Mouse (Mus musculus) limb, embryonic 15.5 days (tissue): ENCODE measurements around the gene Rhox3c. TPM values are rescaled to one million over a fixed set of nuclear protein-coding genes. Genes with fewer than 3 reads are reported as not detected.
"Not testable (repeated sequence)": the region's sequence is repeated elsewhere in the genome, so short reads cannot be mapped to it uniquely, and the experiment has no call there.

Experiments used
- ATAC-seq: fragments of 200-750 bp; cut with Nextera tagmentation; 2 replicates; pipeline ENCODE4 v1.8.0; 2017; ENCODE audit warnings: low read depth, moderate TSS enrichment; ENCODE audit not compliant: insufficient number of reproducible peaks, low FRiP score, low TSS enrichment
- H3K27ac ChIP-seq: fragments of 300-500 bp; sonication (generic); 2 replicates; pipeline ENCODE4 v1.5.1; 2015; ENCODE audit warnings: moderate library complexity, mild to moderate bottlenecking, inconsistent platforms
- H3K27me3 ChIP-seq: fragments of 300-500 bp; sonication (generic); 2 replicates; pipeline ENCODE4 v1.6.1; 2015; ENCODE audit warnings: inconsistent platforms
- H3K36me3 ChIP-seq: fragments of 300-500 bp; sonication (generic); 2 replicates; pipeline ENCODE4 v1.6.1; 2015; ENCODE audit warnings: inconsistent platforms
- H3K4me1 ChIP-seq: fragments of 300-500 bp; sonication (generic); 2 replicates; pipeline ENCODE4 v1.6.1; 2015; ENCODE audit warnings: inconsistent platforms
- H3K4me2 ChIP-seq: fragments of 300-500 bp; sonication (generic); 2 replicates; pipeline ENCODE4 v1.6.1; 2015; ENCODE audit warnings: mild to moderate bottlenecking, inconsistent platforms
- H3K4me3 ChIP-seq: fragments of 300-500 bp; sonication (generic); 2 replicates; pipeline ENCODE4 v1.5.1; 2015; ENCODE audit warnings: mild to moderate bottlenecking, inconsistent platforms
- H3K9ac ChIP-seq: fragments of 300-500 bp; sonication (generic); 2 replicates; pipeline ENCODE4 v1.6.1; 2015; ENCODE audit warnings: inconsistent platforms
- H3K9me3 ChIP-seq: fragments of 300-500 bp; sonication (generic); 2 replicates; pipeline ENCODE4 v1.6.1; 2016; ENCODE audit warnings: inconsistent platforms
- WGBS: fragments of 180-500 bp; shearing (Covaris S2); methylation state at CpG from one replicate; pipeline ENCODE4 v1.1.7; 2015; 5-methylcytosine and 5-hydroxymethylcytosine counted together
- polyA plus RNA-seq: library from polyadenylated mRNA; unstranded; fragments of >200 nt; fragmentation: Nextera tagmentation; extraction: Ambion mirVana; gene quantifications from 2 replicates; pipeline ENCODE4 v1.2.1, GENCODE M21; 2015

Gene Rhox3c
- polyA plus RNA-seq, result not detected in 2 replicates

- H3K9me3 ChIP-seq, H3K36me3 ChIP-seq, H3K27ac ChIP-seq, H3K4me2 ChIP-seq, H3K27me3 ChIP-seq, H3K9ac ChIP-seq, ATAC-seq, H3K4me3 ChIP-seq, H3K4me1 ChIP-seq: not testable (repeated sequence)
- 92% methylated on average over 3 of the region's 4 CpGs for WGBS
Observed at GRCm38 (mm10) chrX:37458285-37458684, at the start of gene Rhox3c. Rhox3c (plus strand) TSS chrX:37458585.

GRCm38 (mm10) chrX:37411767-37412166, 46.6 kb upstream of the Rhox3c start, which contains the start of gene Rhox2b:
Rhox2b (plus strand) TSS chrX:37412067.
- H3K4me3 ChIP-seq, H3K9me3 ChIP-seq, H3K4me1 ChIP-seq, H3K27ac ChIP-seq, H3K9ac ChIP-seq, H3K27me3 ChIP-seq, H3K4me2 ChIP-seq, ATAC-seq, H3K36me3 ChIP-seq: not testable (repeated sequence)
- no CpG with 5 or more reads among the region's 9 CpGs for WGBS

GRCm38 (mm10) chrX:37432194-37432593, 26.2 kb upstream of the Rhox3c start, which contains the start of gene Rhox4b:
Rhox4b (plus strand) TSS chrX:37432494.
- not testable (repeated sequence) for H3K27ac ChIP-seq, H3K4me3 ChIP-seq, H3K9me3 ChIP-seq, H3K4me1 ChIP-seq, H3K36me3 ChIP-seq, H3K27me3 ChIP-seq, H3K9ac ChIP-seq, ATAC-seq, H3K4me2 ChIP-seq
- WGBS, result 86% methylated on average over 15 of the region's 15 CpGs

- not testable (repeated sequence) for H3K27ac ChIP-seq, H3K4me2 ChIP-seq, H3K9ac ChIP-seq, ATAC-seq, H3K36me3 ChIP-seq, H3K4me3 ChIP-seq, H3K4me1 ChIP-seq, H3K27me3 ChIP-seq, H3K9me3 ChIP-seq
- WGBS, result 92% methylated on average over 8 of the region's 10 CpGs
Observed at GRCm38 (mm10) chrX:37453380-37453779, 5.0 kb upstream of the Rhox3c start, which contains the start of gene Rhox2c. Rhox2c (plus strand) TSS chrX:37453680.

GRCm38 (mm10) chrX:37480037-37480436, 21.7 kb downstream of the Rhox3c start, which contains the start of gene Rhox4c:
Rhox4c (plus strand) TSS chrX:37480337.
- H3K4me2 ChIP-seq, ATAC-seq, H3K27me3 ChIP-seq, H3K27ac ChIP-seq, H3K9ac ChIP-seq, H3K36me3 ChIP-seq, H3K4me1 ChIP-seq, H3K4me3 ChIP-seq, H3K9me3 ChIP-seq: not testable (repeated sequence)
- WGBS, result 92% methylated on average over 14 of the region's 14 CpGs

- not testable (repeated sequence) for H3K4me2 ChIP-seq, H3K9ac ChIP-seq, H3K27me3 ChIP-seq, ATAC-seq, H3K27ac ChIP-seq, H3K4me3 ChIP-seq, H3K4me1 ChIP-seq, H3K36me3 ChIP-seq, H3K9me3 ChIP-seq
- WGBS, result 96% methylated on average over 17 of the region's 18 CpGs
Observed at GRCm38 (mm10) chrX:37514059-37514458, 55.7 kb downstream of the Rhox3c start, which contains the start of gene Rhox4d. Rhox4d (plus strand) TSS chrX:37514359.

Other genes with a start within 250 kb of the Rhox3c start
- gene Gm9, start 247.5 kb upstream of the Rhox3c start, polyA plus RNA-seq, result not detected in 2 replicates
- gene Rhox1, start 236.3 kb upstream of the Rhox3c start, polyA plus RNA-seq, result not detected in 2 replicates
- not detected in 2 replicates for gene Rhox2a, start 213.6 kb upstream of the Rhox3c start, polyA plus RNA-seq
- gene Rhox3a, start 208.7 kb upstream of the Rhox3c start, polyA plus RNA-seq, result not detected in 2 replicates
- gene Rhox4a, start 193.2 kb upstream of the Rhox3c start, polyA plus RNA-seq, result not detected in 2 replicates
- not detected in 2 replicates for gene Rhox3a2, start 78.6 kb upstream of the Rhox3c start, polyA plus RNA-seq
- 0.36 and 0.70 TPM in 2 replicates for gene Rhox4a2, start 67.7 kb upstream of the Rhox3c start, polyA plus RNA-seq
- not detected in 2 replicates for gene Rhox2b, start 46.5 kb upstream of the Rhox3c start, polyA plus RNA-seq
- 0.26 and 0.65 TPM in 2 replicates for gene Rhox4b, start 26.1 kb upstream of the Rhox3c start, polyA plus RNA-seq
- gene Rhox2c, start 4.9 kb upstream of the Rhox3c start, polyA plus RNA-seq, result not detected in 2 replicates
- not detected in 2 replicates for gene Rhox4c, start 21.8 kb downstream of the Rhox3c start, polyA plus RNA-seq
- gene Rhox2d, start 34.8 kb downstream of the Rhox3c start, polyA plus RNA-seq, result not detected in 2 replicates
- not detected in 2 replicates for gene Rhox4d, start 55.8 kb downstream of the Rhox3c start, polyA plus RNA-seq
- gene Rhox2e, start 71.9 kb downstream of the Rhox3c start, polyA plus RNA-seq, result not detected in 2 replicates
- gene Rhox3e, start 83.4 kb downstream of the Rhox3c start, polyA plus RNA-seq, result not detected in 2 replicates
- not detected in 2 replicates for gene Rhox4e, start 98.8 kb downstream of the Rhox3c start, polyA plus RNA-seq
- not detected in 2 replicates for gene Rhox2f, start 112.8 kb downstream of the Rhox3c start, polyA plus RNA-seq
- gene Rhox3f, start 122.4 kb downstream of the Rhox3c start, polyA plus RNA-seq, result not detected in 2 replicates
- not detected in 2 replicates for gene Rhox4f, start 149.1 kb downstream of the Rhox3c start, polyA plus RNA-seq
- not detected in 2 replicates for gene Rhox3g, start 170.0 kb downstream of the Rhox3c start, polyA plus RNA-seq
- not detected in 2 replicates for gene Rhox2g, start 184.9 kb downstream of the Rhox3c start, polyA plus RNA-seq
- gene Rhox4g, start 192.7 kb downstream of the Rhox3c start, polyA plus RNA-seq, result not detected in 2 replicates
- not detected in 2 replicates for gene Rhox3h, start 210.2 kb downstream of the Rhox3c start, polyA plus RNA-seq
- gene Rhox2h, start 214.7 kb downstream of the Rhox3c start, polyA plus RNA-seq, result not detected in 2 replicates